Mouse (Mus musculus) liver, embryonic 12.5 days (tissue): ENCODE results near the gene Pnpla3. TPM values are rescaled to one million over a fixed set of nuclear protein-coding genes. Genes with fewer than 3 reads are reported as not detected.
A peak's percentile ranks its signal among the peaks of the same experiment; 100 is the strongest.
"Not testable (repeated sequence)": the region's sequence is repeated elsewhere in the genome, so short reads cannot be mapped to it uniquely, and the experiment has no call there.

ENCODE experiments used
- ATAC-seq: fragments of 200-750 bp; cut with Nextera tagmentation; 2 replicates; pipeline ENCODE4 v1.8.0; 2017; ENCODE audit warnings: moderate number of reproducible peaks, mild to moderate bottlenecking, moderate library complexity
- H3K27ac ChIP-seq: fragments of 300-500 bp; sonication (generic); 2 replicates; pipeline ENCODE4 v1.5.1; 2016; ENCODE audit warnings: mild to moderate bottlenecking
- H3K27me3 ChIP-seq: fragments of 300-500 bp; sonication (generic); replicated peaks from 2 replicates; pipeline ENCODE4 v1.6.1; 2016; ENCODE audit warnings: mild to moderate bottlenecking, moderate library complexity
- H3K36me3 ChIP-seq: fragments of 300-500 bp; sonication (generic); 2 replicates; pipeline ENCODE4 v1.6.1; 2016; ENCODE audit warnings: mild to moderate bottlenecking, moderate library complexity
- H3K4me1 ChIP-seq: fragments of 300-500 bp; sonication (generic); 2 replicates; pipeline ENCODE4 v1.6.1; 2016
- H3K4me2 ChIP-seq: fragments of 300-500 bp; sonication (generic); 2 replicates; pipeline ENCODE4 v1.6.1; 2016; ENCODE audit warnings: mild to moderate bottlenecking, moderate library complexity
- H3K4me3 ChIP-seq: fragments of 300-500 bp; sonication (generic); 2 replicates; pipeline ENCODE4 v1.5.1; 2016; ENCODE audit warnings: mild to moderate bottlenecking, moderate library complexity
- H3K9ac ChIP-seq: fragments of 300-500 bp; sonication (generic); 2 replicates; pipeline ENCODE4 v1.6.1; 2016; ENCODE audit warnings: mild to moderate bottlenecking, moderate library complexity
- H3K9me3 ChIP-seq: fragments of 300-500 bp; sonication (generic); replicated peaks from 2 replicates; pipeline ENCODE4 v1.6.1; 2016; ENCODE audit warnings: mild to moderate bottlenecking, moderate library complexity
- WGBS: fragments of 180-500 bp; shearing (Covaris S2); methylation state at CpG from one replicate; pipeline ENCODE4 v1.1.7; 2016; ENCODE audit not compliant: insufficient replicate concordance; 5-methylcytosine and 5-hydroxymethylcytosine counted together
- polyA plus RNA-seq: library from polyadenylated mRNA; unstranded; fragments of >200 nt; fragmentation: Nextera tagmentation; extraction: Ambion mirVana; gene quantifications from 2 replicates; pipeline ENCODE4 v1.2.1, GENCODE M21; 2016

Pnpla3 gene
- polyA plus RNA-seq, 1 experiment from 2014 or later = 1.4 TPM

DNA sequence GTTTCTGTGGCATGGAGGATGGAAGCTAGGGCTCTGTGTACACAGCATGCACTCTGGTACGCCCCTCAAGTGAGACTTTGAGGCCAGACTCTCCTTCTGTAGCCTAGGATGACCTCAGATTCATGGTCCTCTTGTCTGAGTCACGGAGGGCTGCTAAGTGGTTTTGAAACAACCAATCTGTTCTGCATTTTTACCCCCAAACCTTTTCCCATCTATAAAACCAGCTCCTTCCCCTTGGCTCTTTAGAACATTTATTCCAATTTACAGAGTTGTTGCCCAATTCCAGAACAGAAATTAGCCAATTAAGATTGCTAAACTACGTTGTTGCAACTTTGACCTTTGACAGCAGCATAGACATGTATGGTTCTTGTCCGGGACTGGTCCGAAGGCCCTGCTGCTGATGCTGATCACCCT, 28.0 kb upstream of the Pnpla3 start:
- H3K4me2 ChIP-seq = no peak overlapping the region

DNA sequence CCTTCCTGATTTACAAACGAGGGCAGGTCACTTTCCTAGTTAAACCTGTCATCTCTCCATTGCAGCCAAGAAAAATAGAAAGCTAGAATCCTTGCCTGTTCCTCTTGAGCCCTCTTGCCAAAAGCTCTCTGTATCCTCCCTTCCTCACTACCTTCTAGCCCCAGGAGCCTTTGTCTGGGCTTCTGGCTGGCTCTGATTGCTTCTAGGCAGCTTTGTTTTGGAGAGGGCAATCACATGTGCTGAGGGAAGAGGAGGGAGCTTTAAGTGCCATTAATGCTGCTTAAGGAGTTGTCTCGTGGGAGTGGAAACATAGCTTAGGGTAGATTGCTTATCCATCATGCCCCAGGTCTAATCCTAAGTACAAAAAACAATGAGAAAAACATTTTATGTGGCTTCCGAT, 27.5 kb upstream of the Pnpla3 start:
- 48% methylated on average over 3 of the region's 3 CpGs for WGBS
- ATAC-seq = no peak

More for the DNA sequence above, 28.0 kb upstream of the Pnpla3 start:
- H3K27me3 ChIP-seq = no peaks in the 10 kb centered on the region
- no peaks in the 10 kb centered on the region for H3K4me1 ChIP-seq
- no peak overlapping the region for H3K4me3 ChIP-seq
- H3K27ac ChIP-seq = no peak overlapping the region
- H3K36me3 ChIP-seq = no peaks in the 10 kb centered on the region
- no peak overlapping the region for H3K9ac ChIP-seq
- no peaks in the 10 kb centered on the region for H3K9me3 ChIP-seq
- WGBS = 63% methylated on average over 5 of the region's 5 CpGs
- ATAC-seq = no peak

DNA sequence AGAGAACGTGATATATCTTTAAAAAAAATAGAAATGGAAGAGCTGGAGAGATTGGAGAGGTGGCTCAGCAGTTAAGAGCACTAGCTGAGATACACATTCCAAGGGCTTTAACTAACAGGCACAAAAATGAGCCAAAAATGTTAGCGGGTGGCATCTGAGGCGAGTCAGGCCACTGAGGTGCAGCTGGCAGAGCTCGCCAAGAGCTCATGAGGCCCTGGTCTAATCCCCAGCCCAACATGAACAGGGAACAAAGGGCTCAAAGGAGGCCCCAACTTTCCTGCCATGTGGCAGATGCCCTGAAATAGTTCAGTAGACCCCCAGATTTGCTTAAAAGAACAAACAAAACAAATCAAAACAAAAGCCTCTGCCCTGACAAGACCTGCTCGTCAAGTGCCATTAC, 26.7 kb upstream of the Pnpla3 start:
- no peak overlapping the region for H3K4me3 ChIP-seq
- ATAC-seq = no peak
- 71% methylated on average over 5 of the region's 5 CpGs for WGBS

More for the DNA sequence above, 27.5 kb upstream of the Pnpla3 start:
- H3K4me3 ChIP-seq = no peak overlapping the region
- H3K4me2 ChIP-seq = no peak overlapping the region
- no peak overlapping the region for H3K9ac ChIP-seq
- no peaks in the 10 kb centered on the region for H3K27me3 ChIP-seq
- H3K27ac ChIP-seq = no peak overlapping the region
- no peaks in the 10 kb centered on the region for H3K4me1 ChIP-seq
- H3K36me3 ChIP-seq = no peaks in the 10 kb centered on the region
- H3K9me3 ChIP-seq = no peaks in the 10 kb centered on the region

DNA sequence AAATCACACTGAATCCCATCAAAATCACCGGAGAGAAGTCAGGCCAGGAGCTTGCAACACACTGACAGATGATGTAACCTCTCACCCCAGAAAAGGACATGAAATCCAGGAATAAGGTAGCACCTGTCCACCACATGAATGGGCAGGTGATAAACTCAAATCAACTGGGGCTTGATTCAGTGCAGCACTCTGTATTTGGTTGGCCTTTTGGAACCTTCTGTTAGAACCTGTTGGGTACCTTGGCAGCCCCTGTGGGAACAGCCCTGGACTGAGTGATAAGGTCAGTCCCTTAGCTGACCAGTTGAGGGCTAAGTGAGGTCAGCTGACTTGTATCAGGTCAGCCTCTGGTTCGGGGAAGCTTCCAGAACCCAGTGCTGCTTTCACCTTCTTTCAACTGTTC, 11.5 kb upstream of the Pnpla3 start:
- Histone ChIP-seq H3K9ac (no peak overlapping the region), H3K27me3 (no peaks in the 10 kb centered on the region), H3K9me3 (no peaks in the 10 kb centered on the region), H3K36me3 (no peaks in the 10 kb centered on the region), H3K4me2 (no peak overlapping the region), H3K4me3 (no peak overlapping the region), H3K4me1 (no peaks in the 10 kb centered on the region), H3K27ac (no peak overlapping the region)
- WGBS = 57% methylated on average over 2 of the region's 2 CpGs
- no peak for ATAC-seq

More for the DNA sequence above, 26.7 kb upstream of the Pnpla3 start:
- Histone ChIP-seq H3K9ac (no peak overlapping the region), H3K4me2 (no peak overlapping the region), H3K36me3 (no peaks in the 10 kb centered on the region), H3K27me3 (no peaks in the 10 kb centered on the region), H3K9me3 (no peaks in the 10 kb centered on the region), H3K27ac (no peak overlapping the region), H3K4me1 (no peaks in the 10 kb centered on the region)

DNA sequence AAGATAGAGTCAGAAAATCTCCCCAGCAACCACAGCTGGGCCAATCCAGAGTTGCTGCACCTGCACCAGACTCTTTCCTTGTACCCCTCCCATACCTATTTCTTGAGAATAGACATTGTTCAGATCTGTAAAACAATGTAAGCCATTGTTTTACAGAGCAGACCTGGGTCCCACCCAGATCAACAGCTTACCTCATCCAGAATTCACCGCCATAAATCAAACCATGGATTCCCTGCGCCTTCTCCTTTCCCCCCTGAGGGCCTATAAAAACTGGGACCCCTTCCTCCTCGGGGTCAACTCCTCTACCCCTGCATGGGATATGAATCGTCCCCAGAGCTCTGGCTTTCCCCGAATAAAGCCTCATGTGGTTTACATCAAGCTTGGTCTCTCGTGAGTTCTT, 10.1 kb upstream of the Pnpla3 start:
- not testable (repeated sequence) for H3K36me3 ChIP-seq, H3K9me3 ChIP-seq, ATAC-seq, H3K4me3 ChIP-seq, H3K4me1 ChIP-seq, H3K9ac ChIP-seq, H3K27me3 ChIP-seq, H3K4me2 ChIP-seq, H3K27ac ChIP-seq
- WGBS = 72% methylated on average over 6 of the region's 6 CpGs

DNA sequence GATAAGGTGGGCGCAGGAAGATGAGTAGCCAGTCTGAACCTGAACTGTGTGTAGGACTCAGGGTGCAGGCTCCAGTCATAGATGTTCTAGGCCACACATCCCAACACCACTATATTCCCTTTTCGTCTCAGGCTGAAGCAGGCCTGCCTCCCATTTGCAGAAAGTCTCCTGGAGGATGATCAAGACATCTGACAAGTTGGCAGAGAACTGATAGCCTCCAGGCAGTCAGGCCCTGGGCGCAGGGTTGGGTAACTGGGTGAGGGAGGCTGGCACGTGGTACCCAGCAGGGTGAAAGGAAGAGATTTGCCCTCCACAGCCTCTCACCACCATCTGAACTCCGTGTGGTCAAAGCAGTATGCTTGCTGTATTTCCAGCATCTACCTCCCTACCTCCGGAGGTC, 5.8 kb upstream of the Pnpla3 start:
- 60% methylated on average over 6 of the region's 6 CpGs for WGBS
- no peak overlapping the region for H3K4me2 ChIP-seq
- ATAC-seq = no peak
- H3K4me3 ChIP-seq = no peak overlapping the region
- peaks cover 2% of the 10 kb centered on the region; the same call in 1 of the 2 replicates for H3K27me3 ChIP-seq
- no peak overlapping the region for H3K27ac ChIP-seq
- no peaks in the 10 kb centered on the region for H3K4me1 ChIP-seq
- no peaks in the 10 kb centered on the region for H3K36me3 ChIP-seq
- no peak overlapping the region for H3K9ac ChIP-seq
- no peaks in the 10 kb centered on the region for H3K9me3 ChIP-seq

DNA sequence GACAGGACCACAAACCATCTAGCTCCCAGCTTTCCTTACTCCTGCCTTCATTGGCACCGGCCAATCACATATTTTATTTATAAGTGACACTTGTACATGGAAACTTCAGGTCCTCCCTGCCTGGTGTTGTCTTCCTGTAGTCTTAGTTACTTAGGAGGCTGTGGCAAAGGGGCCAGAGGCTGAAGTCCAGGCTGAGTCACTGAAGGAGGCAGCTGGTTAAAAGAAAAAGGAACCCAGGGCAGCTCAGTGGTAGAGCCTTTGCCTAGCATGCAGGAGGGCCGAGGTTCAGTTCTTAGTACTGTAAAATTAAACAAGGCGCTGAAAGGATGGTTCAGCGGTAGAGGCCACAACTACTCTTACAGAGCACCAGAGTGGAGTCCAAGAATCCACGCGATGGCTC, 819 bp upstream of the Pnpla3 start:
- Histone ChIP-seq H3K4me1 (peaks cover 7% of the 10 kb centered on the region), H3K36me3 (no peaks in the 10 kb centered on the region), H3K9ac (no peak overlapping the region), H3K4me2 (no peak overlapping the region; the same call in 1 of the 2 replicates), H3K27me3 (peaks cover 35% of the 10 kb centered on the region), H3K9me3 (no peaks in the 10 kb centered on the region), H3K27ac (no peak overlapping the region), H3K4me3 (no peak overlapping the region)
- 62% methylated on average over 6 of the region's 6 CpGs for WGBS
- ATAC-seq = no peak

DNA sequence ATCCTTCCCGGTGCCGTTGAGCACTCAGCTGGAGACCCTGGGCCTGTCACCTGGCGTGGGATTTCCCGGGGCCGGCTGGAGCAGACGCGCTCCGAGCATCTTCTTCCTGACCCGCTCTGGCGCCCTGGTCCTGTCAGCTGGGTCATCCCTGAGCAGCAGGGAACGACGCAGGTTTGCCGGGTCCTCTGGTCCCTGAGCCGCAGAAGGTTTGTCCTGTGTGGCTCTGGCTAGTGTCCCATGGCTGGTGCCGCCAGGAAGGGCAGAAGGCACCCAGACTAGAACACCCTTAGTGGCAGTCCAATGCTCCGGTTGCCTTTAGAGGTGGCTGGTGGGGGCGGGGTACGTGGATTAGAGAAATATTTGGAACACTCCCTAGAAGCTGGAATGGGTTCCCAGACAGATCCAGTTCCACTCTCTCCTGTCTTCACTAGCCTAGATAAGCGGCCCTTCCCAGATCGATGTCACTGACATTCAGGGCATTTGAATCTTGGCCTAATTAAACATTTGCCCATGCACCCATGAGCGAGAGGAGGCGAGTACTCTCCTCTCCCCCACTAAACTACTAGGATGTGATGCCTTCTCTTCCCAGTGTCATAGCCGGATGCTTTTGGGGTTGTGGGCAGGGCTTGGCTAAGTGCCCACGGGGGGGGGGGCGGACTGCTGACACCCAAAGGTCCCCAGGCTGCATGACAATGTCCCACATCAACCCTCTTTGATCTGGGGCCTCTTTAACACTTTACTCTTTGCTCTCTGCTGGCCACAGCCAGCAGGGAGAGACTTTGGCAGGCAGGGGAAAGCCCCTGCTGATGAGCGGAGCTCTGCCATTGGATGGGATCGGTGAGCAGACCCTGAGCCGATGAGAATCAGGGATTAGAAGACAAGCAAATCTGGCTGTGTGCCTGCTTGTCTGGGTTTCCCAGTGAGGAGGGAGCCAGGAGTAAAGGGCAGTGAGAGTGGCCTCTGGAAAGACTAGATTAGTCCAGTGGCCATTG, 829 bp downstream of the Pnpla3 start:
- H3K4me2 ChIP-seq = peak overlapping the region; percentile 85
- H3K36me3 ChIP-seq = no peaks in the 10 kb centered on the region
- H3K9ac ChIP-seq = peak overlapping the region; percentile 58
- H3K4me3 ChIP-seq = peak overlapping the region; percentile 57
- peak; percentile 73 for ATAC-seq
- H3K4me1 ChIP-seq = peaks cover 7% of the 10 kb centered on the region
- H3K9me3 ChIP-seq = no peaks in the 10 kb centered on the region
- H3K27ac ChIP-seq = peak overlapping the region; percentile 59
- WGBS = 4% methylated on average over 28 of the region's 28 CpGs
- H3K27me3 ChIP-seq = peaks cover 35% of the 10 kb centered on the region

DNA sequence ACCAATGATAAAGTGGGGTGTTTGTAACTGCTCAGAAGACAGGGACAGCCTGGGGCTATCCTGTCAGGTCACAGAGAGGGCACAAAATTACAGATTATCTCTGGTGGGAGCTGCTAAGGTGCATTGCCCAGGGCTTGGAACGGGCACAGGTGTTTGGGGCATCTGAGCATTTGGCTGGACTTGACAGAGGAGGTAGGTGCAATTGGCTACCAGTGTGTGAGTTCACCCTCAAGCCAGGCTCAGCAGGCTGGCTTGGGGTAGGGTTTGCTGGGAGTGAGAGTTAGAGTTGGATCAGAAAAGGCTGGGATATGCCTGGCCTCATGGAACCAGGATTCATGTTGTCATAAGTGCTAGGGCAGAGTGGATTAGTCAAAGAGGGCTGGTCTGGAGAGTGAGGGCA, 1.9 kb downstream of the Pnpla3 start:
- WGBS = 40% methylated on average over 1 of the region's 1 CpGs
- Histone ChIP-seq H3K9ac (no peak overlapping the region), H3K27me3 (peaks cover 42% of the 10 kb centered on the region), H3K9me3 (no peaks in the 10 kb centered on the region), H3K4me1 (peaks cover 7% of the 10 kb centered on the region), H3K4me2 (no peak overlapping the region), H3K4me3 (no peak overlapping the region), H3K27ac (no peak overlapping the region), H3K36me3 (no peaks in the 10 kb centered on the region)
- ATAC-seq = no peak

DNA sequence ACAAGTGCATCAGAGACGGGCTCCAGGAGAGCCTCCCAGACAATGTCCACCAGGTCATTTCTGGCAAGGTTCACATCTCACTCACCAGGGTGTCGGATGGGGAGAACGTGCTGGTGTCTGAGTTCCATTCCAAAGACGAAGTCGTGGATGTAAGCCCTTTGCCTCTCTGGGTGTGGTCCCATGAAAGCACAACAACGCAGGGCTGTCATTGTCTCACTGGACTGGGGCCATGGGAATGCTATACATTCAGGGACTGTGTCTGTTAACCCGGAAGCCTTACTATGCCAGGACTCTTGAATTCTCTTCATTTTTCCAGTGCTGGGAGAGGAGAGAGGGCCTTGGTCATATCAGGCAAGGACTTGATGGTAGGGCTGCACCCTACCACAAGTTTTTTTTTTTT, 3.5 kb downstream of the Pnpla3 start:
- H3K4me1 ChIP-seq = peaks cover 7% of the 10 kb centered on the region

DNA sequence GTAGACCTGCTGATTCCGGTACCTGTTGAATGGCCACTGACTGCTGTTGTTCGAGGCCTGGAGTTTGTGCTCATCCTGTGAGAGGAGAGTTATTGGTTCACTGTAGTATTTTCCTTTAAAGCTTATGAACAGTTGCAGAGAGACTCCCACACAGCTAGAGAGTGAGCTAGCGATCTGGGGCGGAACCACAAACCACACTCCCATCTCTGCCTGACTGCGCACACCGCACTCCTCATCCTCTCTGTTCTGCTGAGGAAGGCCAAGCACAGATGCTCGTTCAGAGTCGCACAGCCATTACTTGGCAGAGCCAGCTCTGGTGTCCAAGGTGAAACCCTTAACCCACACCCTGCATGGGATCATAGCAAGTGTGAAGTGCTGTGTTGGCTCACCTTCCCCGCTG, 11.1 kb downstream of the Pnpla3 start:
- ATAC-seq = no peak
- H3K36me3 ChIP-seq = no peaks in the 10 kb centered on the region
- H3K27me3 ChIP-seq = peaks cover 48% of the 10 kb centered on the region
- no peak overlapping the region for H3K9ac ChIP-seq
- H3K4me2 ChIP-seq = no peak overlapping the region
- 75% methylated on average over 9 of the region's 9 CpGs for WGBS
- H3K27ac ChIP-seq = no peak overlapping the region
- H3K4me1 ChIP-seq = peaks cover 8% of the 10 kb centered on the region
- H3K9me3 ChIP-seq = no peaks in the 10 kb centered on the region
- no peak overlapping the region for H3K4me3 ChIP-seq

More for the DNA sequence above, 3.5 kb downstream of the Pnpla3 start:
- H3K4me3 ChIP-seq = no peak overlapping the region
- no peak overlapping the region for H3K27ac ChIP-seq
- peaks cover 45% of the 10 kb centered on the region for H3K27me3 ChIP-seq
- H3K9me3 ChIP-seq = no peaks in the 10 kb centered on the region
- H3K4me2 ChIP-seq = no peak overlapping the region
- no peaks in the 10 kb centered on the region for H3K36me3 ChIP-seq
- ATAC-seq = no peak
- no peak overlapping the region for H3K9ac ChIP-seq
- WGBS = 75% methylated on average over 7 of the region's 7 CpGs

DNA sequence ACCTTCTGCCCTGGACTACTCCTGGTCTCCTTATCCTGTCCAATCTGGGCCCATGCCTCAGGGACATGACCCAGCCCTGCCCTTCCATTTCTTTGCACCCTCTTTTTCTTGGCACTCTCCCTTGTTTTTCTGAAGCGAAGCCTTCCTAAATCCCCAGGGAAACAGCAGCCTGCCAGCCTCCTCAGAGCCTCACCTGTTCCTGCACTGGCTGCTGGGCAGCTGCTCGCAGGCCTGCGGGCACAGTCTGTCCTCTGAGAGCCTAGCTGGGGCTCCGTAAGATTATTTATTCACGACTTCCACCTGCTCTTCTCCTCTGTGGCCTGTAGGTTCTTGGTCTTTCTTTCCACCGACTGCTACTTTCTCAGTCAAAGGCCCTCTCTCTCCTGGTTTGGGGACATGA, 14.4 kb downstream of the Pnpla3 start:
- no peak for ATAC-seq
- Histone ChIP-seq H3K9ac (no peak overlapping the region), H3K4me3 (no peak overlapping the region), H3K9me3 (no peaks in the 10 kb centered on the region), H3K27me3 (peaks cover 43% of the 10 kb centered on the region), H3K36me3 (no peaks in the 10 kb centered on the region), H3K4me1 (peaks cover 22% of the 10 kb centered on the region), H3K27ac (no peak overlapping the region), H3K4me2 (no peak overlapping the region)
- WGBS = 55% methylated on average over 6 of the region's 6 CpGs
